Mouse (Mus musculus) liver, embryonic 12.5 days (tissue): Measurements from ENCODE around the gene Slc38a3. TPM values are rescaled to one million over a fixed set of nuclear protein-coding genes. Genes with fewer than 3 reads are reported as not detected.
A peak's percentile ranks its signal among the peaks of the same experiment; 100 is the strongest.

Source experiments
- ATAC-seq: fragments of 200-750 bp; cut with Nextera tagmentation; 2 replicates; pipeline ENCODE4 v1.8.0; 2017; ENCODE audit warnings: moderate number of reproducible peaks, mild to moderate bottlenecking, moderate library complexity
- H3K27ac ChIP-seq: fragments of 300-500 bp; sonication (generic); 2 replicates; pipeline ENCODE4 v1.5.1; 2016; ENCODE audit warnings: mild to moderate bottlenecking
- H3K27me3 ChIP-seq: fragments of 300-500 bp; sonication (generic); replicated peaks from 2 replicates; pipeline ENCODE4 v1.6.1; 2016; ENCODE audit warnings: mild to moderate bottlenecking, moderate library complexity
- H3K36me3 ChIP-seq: fragments of 300-500 bp; sonication (generic); 2 replicates; pipeline ENCODE4 v1.6.1; 2016; ENCODE audit warnings: mild to moderate bottlenecking, moderate library complexity
- H3K4me1 ChIP-seq: fragments of 300-500 bp; sonication (generic); 2 replicates; pipeline ENCODE4 v1.6.1; 2016
- H3K4me2 ChIP-seq: fragments of 300-500 bp; sonication (generic); 2 replicates; pipeline ENCODE4 v1.6.1; 2016; ENCODE audit warnings: mild to moderate bottlenecking, moderate library complexity
- H3K4me3 ChIP-seq: fragments of 300-500 bp; sonication (generic); 2 replicates; pipeline ENCODE4 v1.5.1; 2016; ENCODE audit warnings: mild to moderate bottlenecking, moderate library complexity
- H3K9ac ChIP-seq: fragments of 300-500 bp; sonication (generic); 2 replicates; pipeline ENCODE4 v1.6.1; 2016; ENCODE audit warnings: mild to moderate bottlenecking, moderate library complexity
- H3K9me3 ChIP-seq: fragments of 300-500 bp; sonication (generic); replicated peaks from 2 replicates; pipeline ENCODE4 v1.6.1; 2016; ENCODE audit warnings: mild to moderate bottlenecking, moderate library complexity
- WGBS: fragments of 180-500 bp; shearing (Covaris S2); methylation state at CpG from one replicate; pipeline ENCODE4 v1.1.7; 2016; ENCODE audit not compliant: insufficient replicate concordance; 5-methylcytosine and 5-hydroxymethylcytosine counted together
- polyA plus RNA-seq: library from polyadenylated mRNA; unstranded; fragments of >200 nt; fragmentation: Nextera tagmentation; extraction: Ambion mirVana; gene quantifications from 2 replicates; pipeline ENCODE4 v1.2.1, GENCODE M21; 2016

Slc38a3 gene
- polyA plus RNA-seq, result 2.8 and 3.3 TPM in 2 replicates

- Histone ChIP-seq H3K27ac (no peak within 1 kb of the TSS), H3K9ac (no peak within 1 kb of the TSS), H3K4me2 (no peak within 1 kb of the TSS), H3K4me1 (peaks cover 20% of the 10 kb centered on the region), H3K27me3 (peaks cover 85% of the 10 kb centered on the region), H3K9me3 (no peaks in the 10 kb centered on the region), H3K4me3 (no peak within 1 kb of the TSS), H3K36me3 (no peaks in the 10 kb centered on the region)
- 76% methylated on average over 9 of the region's 9 CpGs for WGBS
- no peak for ATAC-seq
Measured at GRCm38 (mm10) chr9:107669480-107669945, at the start of gene Slc38a3. TSS of gene Slc38a3 (minus strand) at chr9:107669530.

GRCm38 (mm10) chr9:107716951-107717350, 47.6 kb upstream of the Slc38a3 start:
- ATAC-seq, result no peak
- Histone ChIP-seq H3K4me3 (no peak overlapping the region), H3K9me3 (no peaks in the 10 kb centered on the region), H3K27me3 (peaks cover 75% of the 10 kb centered on the region), H3K4me2 (no peak overlapping the region), H3K9ac (no peak overlapping the region), H3K36me3 (no peaks in the 10 kb centered on the region), H3K4me1 (peaks cover 14% of the 10 kb centered on the region), H3K27ac (0 out of 2 replicates have a peak overlapping the region, but pooled peaks have one; percentile 39)
- WGBS, result 79% methylated on average over 6 of the region's 6 CpGs

- no peak for ATAC-seq
- H3K27me3 ChIP-seq, result peaks cover 80% of the 10 kb centered on the region
- no peak overlapping the region for H3K27ac ChIP-seq
Measured at GRCm38 (mm10) chr9:107715632-107716031, 46.3 kb upstream of the Slc38a3 start.

GRCm38 (mm10) chr9:107714221-107714952, 45.1 kb upstream of the Slc38a3 start:
- ATAC-seq, result no peak

More at GRCm38 (mm10) chr9:107715632-107716031, 46.3 kb upstream of the Slc38a3 start:
- H3K4me1 ChIP-seq, result peaks cover 14% of the 10 kb centered on the region
- H3K9me3 ChIP-seq, result no peaks in the 10 kb centered on the region
- no peak overlapping the region for H3K4me3 ChIP-seq
- H3K36me3 ChIP-seq, result no peaks in the 10 kb centered on the region
- no peak overlapping the region for H3K4me2 ChIP-seq
- no peak overlapping the region for H3K9ac ChIP-seq
- 55% methylated on average over 2 of the region's 2 CpGs for WGBS

GRCm38 (mm10) chr9:107709697-107710483, 40.6 kb upstream of the Slc38a3 start, which contains the start of gene Sema3f:
TSS of gene Sema3f (minus strand) at chr9:107710475.
- Histone ChIP-seq H3K4me2 (peak within 1 kb of the TSS; percentile 84), H3K27me3 (peaks cover 97% of the 10 kb centered on the region), H3K4me1 (peaks cover 48% of the 10 kb centered on the region), H3K27ac (no peak within 1 kb of the TSS; the same call in 1 of the 2 replicates), H3K4me3 (peak within 1 kb of the TSS; percentile 60), H3K9me3 (no peaks in the 10 kb centered on the region), H3K36me3 (no peaks in the 10 kb centered on the region), H3K9ac (peak within 1 kb of the TSS; percentile 42)
- peak; percentile 83 for ATAC-seq
- 1% methylated on average over 82 of the region's 86 CpGs for WGBS

More at GRCm38 (mm10) chr9:107714221-107714952, 45.1 kb upstream of the Slc38a3 start:
- peaks cover 24% of the 10 kb centered on the region for H3K4me1 ChIP-seq
- no peaks in the 10 kb centered on the region for H3K36me3 ChIP-seq
- no peaks in the 10 kb centered on the region for H3K9me3 ChIP-seq
- peaks cover 92% of the 10 kb centered on the region for H3K27me3 ChIP-seq
- H3K9ac ChIP-seq, result no peak overlapping the region
- no peak overlapping the region for H3K4me2 ChIP-seq
- no peak overlapping the region for H3K4me3 ChIP-seq
- no peak overlapping the region for H3K27ac ChIP-seq
- 29% methylated on average over 12 of the region's 12 CpGs for WGBS

GRCm38 (mm10) chr9:107709096-107709696, 39.9 kb upstream of the Slc38a3 start:
- peak overlapping the region; percentile 84 for H3K4me2 ChIP-seq
- peaks cover 49% of the 10 kb centered on the region for H3K4me1 ChIP-seq
- peaks cover 97% of the 10 kb centered on the region for H3K27me3 ChIP-seq
- ATAC-seq, result no peak
- H3K27ac ChIP-seq, result no peak overlapping the region; the same call in 1 of the 2 replicates
- peak overlapping the region; percentile 42 for H3K9ac ChIP-seq
- no peaks in the 10 kb centered on the region for H3K9me3 ChIP-seq
- H3K4me3 ChIP-seq, result peak overlapping the region; percentile 60
- no peaks in the 10 kb centered on the region for H3K36me3 ChIP-seq
- WGBS, result under 1% methylated on average over 55 of the region's 55 CpGs

GRCm38 (mm10) chr9:107708439-107709095, 39.2 kb upstream of the Slc38a3 start:
- Histone ChIP-seq H3K9me3 (no peaks in the 10 kb centered on the region), H3K4me1 (peaks cover 49% of the 10 kb centered on the region), H3K4me3 (peak overlapping the region; percentile 60), H3K27me3 (peaks cover 97% of the 10 kb centered on the region), H3K4me2 (peak overlapping the region; percentile 84), H3K27ac (no peak overlapping the region), H3K36me3 (no peaks in the 10 kb centered on the region), H3K9ac (no peak overlapping the region)
- ATAC-seq, result no peak
- WGBS, result 5% methylated on average over 21 of the region's 21 CpGs

- H3K9me3 ChIP-seq, result no peaks in the 10 kb centered on the region
- no peak overlapping the region for H3K9ac ChIP-seq
- no peak for ATAC-seq
- H3K27me3 ChIP-seq, result peaks cover 97% of the 10 kb centered on the region
- no peaks in the 10 kb centered on the region for H3K36me3 ChIP-seq
- H3K27ac ChIP-seq, result peak overlapping the region; percentile 45
- H3K4me3 ChIP-seq, result peak overlapping the region; percentile 60
- 8% methylated on average over 17 of the region's 17 CpGs for WGBS
- peak overlapping the region; percentile 84 for H3K4me2 ChIP-seq
- peaks cover 48% of the 10 kb centered on the region for H3K4me1 ChIP-seq
Measured at GRCm38 (mm10) chr9:107707701-107708438, 38.5 kb upstream of the Slc38a3 start.

- ATAC-seq, result no peak
- peaks cover 52% of the 10 kb centered on the region for H3K4me1 ChIP-seq
- H3K9ac ChIP-seq, result no peak overlapping the region
- H3K4me3 ChIP-seq, result peak overlapping the region; percentile 12; the same call in 1 of the 2 replicates
- H3K4me2 ChIP-seq, result peak overlapping the region; percentile 84
- 4% methylated on average over 14 of the region's 14 CpGs for WGBS
- H3K36me3 ChIP-seq, result no peaks in the 10 kb centered on the region
- no peaks in the 10 kb centered on the region for H3K9me3 ChIP-seq
- peaks cover 98% of the 10 kb centered on the region for H3K27me3 ChIP-seq
- H3K27ac ChIP-seq, result no peak overlapping the region
Measured at GRCm38 (mm10) chr9:107706781-107707211, 37.5 kb upstream of the Slc38a3 start.

- H3K9ac ChIP-seq, result no peak overlapping the region
- 54% methylated on average over 14 of the region's 14 CpGs for WGBS
- no peak overlapping the region for H3K4me3 ChIP-seq
- H3K9me3 ChIP-seq, result no peaks in the 10 kb centered on the region
- no peak overlapping the region for H3K27ac ChIP-seq
- H3K27me3 ChIP-seq, result peaks cover 93% of the 10 kb centered on the region
- peaks cover 42% of the 10 kb centered on the region for H3K4me1 ChIP-seq
- H3K4me2 ChIP-seq, result no peak overlapping the region
- ATAC-seq, result no peak
- no peaks in the 10 kb centered on the region for H3K36me3 ChIP-seq
Measured at GRCm38 (mm10) chr9:107703337-107704122, 34.2 kb upstream of the Slc38a3 start.
